Mouse (Mus musculus) WW6 (cell line): Measurements from ENCODE around the gene Erbb2.
A peak's percentile ranks its signal among the peaks of the same experiment; 100 is the strongest.

Experiments
- DNase-seq: peaks from one replicate; pipeline ENCODE4 v3.0.0-alpha.2; 2013; ENCODE audit warnings: low read depth, low spot score

Gene Erbb2

GRCm38 (mm10) chr11:98385638-98386585 lies 26.4 kb upstream of the Erbb2 start, which contains the start of gene Pnmt:
Pnmt (plus strand) TSS chr11:98386450.
- DNase-seq: no peak

- no peak for DNase-seq
Observed at GRCm38 (mm10) chr11:98386596-98386995, 25.7 kb upstream of the Erbb2 start.

GRCm38 (mm10) chr11:98387056-98387577 lies 25.2 kb upstream of the Erbb2 start:
- DNase-seq: no peak

GRCm38 (mm10) chr11:98388282-98388681 lies 24.0 kb upstream of the Erbb2 start:
- DNase-seq: no peak

GRCm38 (mm10) chr11:98389221-98389780 lies 23.0 kb upstream of the Erbb2 start:
- no peak for DNase-seq

GRCm38 (mm10) chr11:98390141-98390540 lies 22.1 kb upstream of the Erbb2 start:
- no peak for DNase-seq

- no peak for DNase-seq
Observed at GRCm38 (mm10) chr11:98392034-98392433, 20.2 kb upstream of the Erbb2 start.

GRCm38 (mm10) chr11:98392645-98393044 lies 19.6 kb upstream of the Erbb2 start:
- no peak for DNase-seq

GRCm38 (mm10) chr11:98393317-98393716 lies 19.0 kb upstream of the Erbb2 start:
- DNase-seq: no peak

GRCm38 (mm10) chr11:98394301-98394700 lies 18.0 kb upstream of the Erbb2 start:
- DNase-seq: no peak

GRCm38 (mm10) chr11:98395041-98395440 lies 17.2 kb upstream of the Erbb2 start:
- no peak for DNase-seq

GRCm38 (mm10) chr11:98397946-98398345 lies 14.3 kb upstream of the Erbb2 start:
- no peak for DNase-seq

- DNase-seq: peak; percentile 91
Observed at GRCm38 (mm10) chr11:98400161-98400726, 12.0 kb upstream of the Erbb2 start, which contains the start of gene Pgap3. Pgap3 (minus strand) TSS chr11:98400490.

GRCm38 (mm10) chr11:98400816-98401215 lies 11.5 kb upstream of the Erbb2 start:
- DNase-seq: no peak

GRCm38 (mm10) chr11:98406621-98407020 lies 5.6 kb upstream of the Erbb2 start:
- DNase-seq: no peak

- DNase-seq: no peak
Observed at GRCm38 (mm10) chr11:98408872-98409271, 3.4 kb upstream of the Erbb2 start.

GRCm38 (mm10) chr11:98409341-98409822 lies 2.9 kb upstream of the Erbb2 start:
- DNase-seq: no peak

GRCm38 (mm10) chr11:98412797-98413301 lies 579 bp downstream of the Erbb2 start:
- DNase-seq: no peak

GRCm38 (mm10) chr11:98413731-98414130 lies 1.5 kb downstream of the Erbb2 start:
- no peak for DNase-seq

GRCm38 (mm10) chr11:98414162-98414561 lies 1.9 kb downstream of the Erbb2 start:
- DNase-seq: no peak

GRCm38 (mm10) chr11:98417074-98417473 lies 4.8 kb downstream of the Erbb2 start:
- DNase-seq: no peak

GRCm38 (mm10) chr11:98418273-98418672 lies 6.0 kb downstream of the Erbb2 start:
- DNase-seq: no peak
